Mouse (Mus musculus) neural tube, embryonic 15.5 days (tissue): ENCODE measurements around the gene Lenep. TPM values are rescaled to one million over a fixed set of nuclear protein-coding genes. Genes with fewer than 3 reads are reported as not detected.
A peak's percentile ranks its signal among the peaks of the same experiment; 100 is the strongest.

Experiments used
- ATAC-seq: fragments of 200-750 bp; cut with Nextera tagmentation; 2 replicates; pipeline ENCODE4 v1.8.0; 2017; ENCODE audit warnings: mild to moderate bottlenecking, moderate TSS enrichment, moderate library complexity; ENCODE audit not compliant: low FRiP score
- H3K27ac ChIP-seq: fragments of 300-500 bp; sonication (generic); replicated peaks from 2 replicates; pipeline ENCODE4 v1.5.1; 2015; ENCODE audit warnings: mild to moderate bottlenecking, inconsistent platforms
- H3K27me3 ChIP-seq: fragments of 300-500 bp; sonication (generic); replicated peaks from 2 replicates; pipeline ENCODE4 v1.6.1; 2015; ENCODE audit warnings: inconsistent platforms
- H3K36me3 ChIP-seq: fragments of 300-500 bp; sonication (generic); 2 replicates; pipeline ENCODE4 v1.6.1; 2015; ENCODE audit warnings: inconsistent platforms
- H3K4me1 ChIP-seq: fragments of 300-500 bp; sonication (generic); 2 replicates; pipeline ENCODE4 v1.6.1; 2015; ENCODE audit warnings: inconsistent platforms
- H3K4me2 ChIP-seq: fragments of 300-500 bp; sonication (generic); 2 replicates; pipeline ENCODE4 v1.6.1; 2015; ENCODE audit warnings: inconsistent platforms, mild to moderate bottlenecking, moderate library complexity
- H3K4me3 ChIP-seq: fragments of 300-500 bp; sonication (generic); replicated peaks from 2 replicates; pipeline ENCODE4 v1.5.1; 2015; ENCODE audit warnings: mild to moderate bottlenecking, inconsistent platforms
- H3K9ac ChIP-seq: fragments of 300-500 bp; sonication (generic); replicated peaks from 2 replicates; pipeline ENCODE4 v1.6.1; 2015; ENCODE audit warnings: mild to moderate bottlenecking, inconsistent platforms
- H3K9me3 ChIP-seq: fragments of 300-500 bp; sonication (generic); replicated peaks from 2 replicates; pipeline ENCODE4 v1.6.1; 2016; ENCODE audit warnings: inconsistent platforms
- WGBS: fragments of 180-500 bp; shearing (Covaris S2); methylation state at CpG from one replicate; pipeline ENCODE4 v1.1.7; 2015; ENCODE audit warnings: mixed read lengths; 5-methylcytosine and 5-hydroxymethylcytosine counted together
- polyA plus RNA-seq: library from polyadenylated mRNA; unstranded; fragments of >200 nt; fragmentation: Nextera tagmentation; extraction: Ambion mirVana; gene quantifications from 2 replicates; pipeline ENCODE4 v1.2.1, GENCODE M21; 2015

Lenep gene
- polyA plus RNA-seq, 1 experiment from 2014 or later, result 2.1 TPM

DNA sequence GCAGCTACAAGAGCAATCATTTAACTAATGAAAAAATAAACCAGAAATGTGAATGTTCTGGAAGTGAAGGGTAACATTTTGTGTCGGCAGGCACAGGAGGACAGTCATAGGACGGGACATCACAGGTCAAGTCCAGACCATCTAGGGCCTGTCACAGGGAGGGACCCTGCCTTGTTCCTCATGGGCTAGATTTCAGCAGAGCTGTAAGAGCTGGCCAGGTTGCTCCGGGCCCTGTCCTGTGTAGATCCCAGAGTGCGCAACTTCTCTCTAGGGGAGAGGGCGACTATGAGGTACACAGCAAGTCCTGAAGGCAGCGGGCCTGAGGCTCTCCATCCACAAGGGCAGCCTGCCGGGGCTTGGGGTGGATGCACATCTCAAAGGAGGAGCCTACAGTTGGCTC, 40.9 kb downstream of the Lenep start, which contains the start of gene Dcst2:
Dcst2 (plus strand) TSS at position 301 of the 400 bp plus-strand sequence.
- no peaks in the 10 kb centered on the region for H3K4me1 ChIP-seq
- H3K27me3 ChIP-seq, result no peaks in the 10 kb centered on the region
- H3K27ac ChIP-seq, result no peak within 1 kb of the TSS
- no peak within 1 kb of the TSS for H3K4me2 ChIP-seq
- ATAC-seq, result no peak
- WGBS, result 91% methylated on average over 7 of the region's 7 CpGs
- no peak within 1 kb of the TSS for H3K4me3 ChIP-seq
- no peaks in the 10 kb centered on the region for H3K9me3 ChIP-seq
- no peak within 1 kb of the TSS for H3K9ac ChIP-seq
- no peaks in the 10 kb centered on the region for H3K36me3 ChIP-seq

DNA sequence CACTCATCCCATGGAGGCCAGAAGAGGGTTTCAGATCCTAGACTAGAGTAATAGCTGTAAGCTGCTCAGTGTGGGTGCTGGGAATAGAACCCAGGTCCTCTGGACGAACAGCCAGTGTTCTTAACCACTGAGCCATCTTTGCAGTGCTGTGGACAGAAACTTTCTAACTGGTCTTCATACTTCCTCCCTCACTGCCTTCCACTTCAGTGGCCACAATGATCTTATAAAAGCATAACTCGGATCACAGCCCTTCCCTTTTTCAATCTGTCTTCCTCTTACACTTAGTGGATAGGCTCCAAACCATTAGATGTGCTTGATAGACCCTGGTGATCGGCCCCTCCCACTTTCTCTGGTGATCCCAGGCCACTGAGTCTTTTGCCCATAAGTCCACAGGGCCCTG, 42.4 kb downstream of the Lenep start:
- Histone ChIP-seq H3K27ac (no peak overlapping the region), H3K9me3 (no peaks in the 10 kb centered on the region), H3K4me2 (no peak overlapping the region), H3K4me3 (no peak overlapping the region), H3K36me3 (no peaks in the 10 kb centered on the region), H3K4me1 (no peaks in the 10 kb centered on the region), H3K27me3 (no peaks in the 10 kb centered on the region), H3K9ac (no peak overlapping the region)
- ATAC-seq, result no peak
- 78% methylated on average over 3 of the region's 3 CpGs for WGBS

DNA sequence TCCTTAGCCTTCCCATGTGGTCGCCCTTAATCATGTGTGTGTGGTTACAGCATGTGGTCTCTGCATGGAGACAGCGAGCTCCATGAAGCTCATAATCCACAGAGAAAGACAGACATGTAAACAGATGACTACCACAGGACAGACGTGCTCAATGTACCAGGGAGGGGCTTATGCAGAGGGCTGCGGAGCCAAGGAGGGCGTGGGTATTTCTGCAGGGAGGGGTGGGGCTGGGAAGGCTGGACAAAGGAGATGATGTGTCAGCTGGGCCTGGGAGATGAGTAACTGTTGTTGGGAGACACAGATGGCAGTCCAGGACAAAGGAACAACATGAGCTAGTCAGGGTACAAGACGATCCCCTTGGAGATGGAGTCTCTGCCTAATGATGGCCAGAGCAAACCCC, 43.0 kb downstream of the Lenep start:
- ATAC-seq, result no peak
- no peak overlapping the region for H3K9ac ChIP-seq
- 66% methylated on average over 6 of the region's 6 CpGs for WGBS
- no peak overlapping the region for H3K4me3 ChIP-seq
- H3K36me3 ChIP-seq, result no peaks in the 10 kb centered on the region
- H3K4me2 ChIP-seq, result no peak overlapping the region
- H3K4me1 ChIP-seq, result no peaks in the 10 kb centered on the region
- no peak overlapping the region for H3K27ac ChIP-seq
- H3K9me3 ChIP-seq, result no peaks in the 10 kb centered on the region
- no peaks in the 10 kb centered on the region for H3K27me3 ChIP-seq

DNA sequence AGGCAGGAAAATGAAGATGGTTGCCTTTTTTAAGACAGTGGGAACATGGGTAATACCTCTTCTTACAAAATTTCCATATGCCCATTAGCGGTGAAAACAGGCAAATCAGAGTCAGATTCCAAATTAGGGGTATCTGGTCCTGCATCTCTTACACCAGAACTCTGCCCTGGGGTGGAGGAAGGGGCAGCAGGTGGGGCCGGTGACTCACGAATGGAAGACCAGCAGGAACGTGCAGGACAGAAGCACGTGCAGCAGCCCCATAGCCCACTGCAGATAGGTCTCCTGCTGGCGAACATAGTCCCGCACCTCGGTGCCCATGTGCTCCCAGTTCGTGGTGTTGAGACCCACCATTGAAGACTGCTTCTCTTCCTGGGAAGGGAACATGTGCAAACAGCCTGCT, 46.6 kb downstream of the Lenep start:
- H3K27me3 ChIP-seq, result 0 out of 2 replicates have a peak, but pooled peaks cover 3% of the 10 kb centered on the region
- H3K9me3 ChIP-seq, result no peaks in the 10 kb centered on the region
- peaks cover 4% of the 10 kb centered on the region; the same call in 1 of the 2 replicates for H3K4me1 ChIP-seq
- no peak for ATAC-seq
- 75% methylated on average over 9 of the region's 9 CpGs for WGBS
- no peak overlapping the region for H3K4me3 ChIP-seq
- H3K36me3 ChIP-seq, result no peaks in the 10 kb centered on the region
- H3K27ac ChIP-seq, result no peak overlapping the region
- no peak overlapping the region for H3K9ac ChIP-seq
- H3K4me2 ChIP-seq, result no peak overlapping the region

DNA sequence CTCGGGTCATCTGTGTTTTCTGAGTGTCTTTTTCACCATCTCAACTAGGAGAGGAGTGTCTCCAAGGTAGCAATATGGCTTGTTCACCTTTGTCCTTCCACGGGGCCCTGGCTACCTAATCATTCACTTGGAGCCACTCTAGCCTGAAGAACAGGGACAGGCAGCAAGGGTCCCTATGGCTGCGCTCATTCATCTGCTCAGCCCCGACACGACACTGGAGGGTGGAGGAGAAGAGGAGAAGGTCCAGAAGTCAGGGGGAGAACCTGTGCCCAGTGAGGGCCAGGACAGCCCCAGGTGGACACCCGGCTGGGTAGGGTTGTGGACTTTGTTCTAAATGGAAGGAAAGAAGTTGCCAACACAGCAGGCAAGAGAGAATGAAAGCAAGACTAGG, 47.1 kb downstream of the Lenep start:
- 83% methylated on average over 6 of the region's 6 CpGs for WGBS
- H3K27me3 ChIP-seq, result 0 out of 2 replicates have a peak, but pooled peaks cover 3% of the 10 kb centered on the region
- H3K4me1 ChIP-seq, result peaks cover 8% of the 10 kb centered on the region
- H3K36me3 ChIP-seq, result no peaks in the 10 kb centered on the region
- no peak overlapping the region for H3K4me3 ChIP-seq
- no peaks in the 10 kb centered on the region for H3K9me3 ChIP-seq
- H3K27ac ChIP-seq, result no peak overlapping the region
- no peak for ATAC-seq
- H3K9ac ChIP-seq, result no peak overlapping the region
- H3K4me2 ChIP-seq, result no peak overlapping the region

DNA sequence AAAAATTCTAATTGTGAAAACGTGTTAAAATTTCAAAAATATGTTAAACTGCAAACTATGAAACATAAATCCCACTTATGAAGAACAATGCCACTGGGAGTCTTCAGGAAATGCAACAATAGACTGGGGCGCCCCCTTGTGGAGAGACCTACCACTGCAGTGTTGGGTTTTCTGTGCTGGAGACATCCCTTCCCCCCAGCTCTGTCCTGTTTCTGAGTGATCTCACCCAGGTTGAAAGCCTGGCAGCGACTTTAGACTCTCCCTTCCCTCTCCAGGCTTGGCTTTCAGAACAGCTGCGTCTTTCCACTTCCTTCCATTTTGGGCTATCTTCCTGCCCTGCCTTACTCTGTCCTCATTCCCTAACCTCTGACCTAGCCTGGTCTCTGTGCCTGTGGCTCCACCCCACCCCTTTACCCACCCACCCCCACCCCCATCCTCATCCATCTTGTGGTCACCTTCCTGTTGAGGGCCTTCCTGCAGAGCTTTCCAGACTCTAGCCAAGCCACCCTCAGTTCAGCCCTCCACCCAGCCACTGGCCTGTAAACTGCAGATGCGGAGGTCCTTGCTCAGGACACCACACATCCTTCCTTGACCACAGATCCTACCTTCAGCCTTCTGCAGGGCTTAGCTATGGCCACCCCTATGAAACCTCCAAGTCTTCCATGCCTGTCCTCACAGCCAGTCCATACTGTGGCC, 47.6 kb downstream of the Lenep start:
- Histone ChIP-seq H3K36me3 (no peaks in the 10 kb centered on the region), H3K4me3 (no peak overlapping the region), H3K4me2 (no peak overlapping the region), H3K27ac (no peak overlapping the region), H3K9me3 (no peaks in the 10 kb centered on the region), H3K4me1 (peaks cover 12% of the 10 kb centered on the region), H3K27me3 (0 out of 2 replicates have a peak, but pooled peaks cover 3% of the 10 kb centered on the region), H3K9ac (no peak overlapping the region)
- ATAC-seq, result no peak
- 20% methylated on average over 5 of the region's 5 CpGs for WGBS

DNA sequence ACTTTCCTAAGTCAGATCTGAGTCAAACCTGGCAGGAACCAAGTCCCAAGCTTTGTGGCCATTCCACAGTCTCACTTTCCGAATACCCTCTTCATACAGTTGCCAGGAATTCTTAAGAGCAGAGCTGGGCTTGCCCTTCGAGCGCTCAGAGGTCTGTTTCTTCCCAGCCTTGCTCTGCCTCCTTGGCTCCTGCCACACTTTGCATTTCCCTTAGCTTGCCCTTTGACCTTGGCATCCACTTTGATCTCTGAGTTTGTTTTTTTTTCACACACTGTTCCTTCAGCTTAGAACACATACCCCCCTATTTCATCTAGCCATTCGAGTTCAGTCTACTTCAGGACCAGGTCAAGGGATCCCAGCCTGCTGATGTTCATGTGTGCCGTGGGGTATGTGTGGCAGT, 51.3 kb downstream of the Lenep start:
- ATAC-seq, result no peak
- Histone ChIP-seq H3K27ac (no peak overlapping the region), H3K4me1 (peaks cover 26% of the 10 kb centered on the region), H3K4me2 (0 out of 2 replicates have a peak overlapping the region, but pooled peaks have one; percentile 95), H3K9ac (no peak overlapping the region), H3K36me3 (0 out of 2 replicates have a peak, but pooled peaks cover under 1% of the 10 kb centered on the region), H3K27me3 (0 out of 2 replicates have a peak, but pooled peaks cover 5% of the 10 kb centered on the region), H3K9me3 (no peaks in the 10 kb centered on the region), H3K4me3 (no peak overlapping the region)
- WGBS, result 78% methylated on average over 5 of the region's 5 CpGs

Other genes with a start within 250 kb of the Lenep start
- gene Hcn3, start 242.6 kb downstream of the Lenep start, polyA plus RNA-seq, result 44.8 and 59.3 TPM in 2 replicates
- 20.2 and 22.5 TPM in 2 replicates for gene Clk2, start 238.0 kb downstream of the Lenep start, polyA plus RNA-seq
- gene Scamp3, start 225.3 kb downstream of the Lenep start, polyA plus RNA-seq, result 163 and 168 TPM in 2 replicates
- 41.4 and 47.2 TPM in 2 replicates for gene Fam189b, start 219.7 kb downstream of the Lenep start, polyA plus RNA-seq
- gene Gba, start 199.9 kb downstream of the Lenep start, polyA plus RNA-seq, result 45.5 and 47.9 TPM in 2 replicates
- 38.6 and 48.2 TPM in 2 replicates for gene Thbs3, start 187.6 kb downstream of the Lenep start, polyA plus RNA-seq
- gene Mtx1, start 175.7 kb downstream of the Lenep start, polyA plus RNA-seq, result 159 and 171 TPM in 2 replicates
- 0.56 and 0.79 TPM in 2 replicates for gene Muc1, start 173.7 kb downstream of the Lenep start, polyA plus RNA-seq
- 221 and 222 TPM in 2 replicates for gene Krtcap2, start 156.8 kb downstream of the Lenep start, polyA plus RNA-seq
- 63.0 and 76.6 TPM in 2 replicates for gene Trim46, start 156.5 kb downstream of the Lenep start, polyA plus RNA-seq
- gene Dpm3, start 143.4 kb downstream of the Lenep start, polyA plus RNA-seq, result 85.0 and 95.8 TPM in 2 replicates
- 40.9 and 49.3 TPM in 2 replicates for gene Slc50a1, start 132.2 kb downstream of the Lenep start, polyA plus RNA-seq
- gene Efna1, start 121.7 kb downstream of the Lenep start, polyA plus RNA-seq, result 9.7 and 16.5 TPM in 2 replicates
- 95.8 and 107 TPM in 2 replicates for gene Efna3, start 79.8 kb downstream of the Lenep start, polyA plus RNA-seq
- 3.0 and 5.9 TPM in 2 replicates for gene Efna4, start 64.8 kb downstream of the Lenep start, polyA plus RNA-seq
- gene Adam15, start 52.8 kb downstream of the Lenep start, polyA plus RNA-seq, result 69.9 and 71.9 TPM in 2 replicates
- gene Dcst2, start 40.8 kb downstream of the Lenep start, polyA plus RNA-seq, result 0.18 and 0.26 TPM in 2 replicates
- gene Dcst1, start 37.5 kb downstream of the Lenep start, polyA plus RNA-seq, result 0.86 and 1.2 TPM in 2 replicates
- gene Zbtb7b, start 8.0 kb downstream of the Lenep start, polyA plus RNA-seq, result 0.73 and 1.5 TPM in 2 replicates
- gene Flad1, start 9.1 kb upstream of the Lenep start, polyA plus RNA-seq, result 32.7 and 33.1 TPM in 2 replicates
- 79.3 and 153 TPM in 2 replicates for gene Cks1b, start 15.6 kb upstream of the Lenep start, polyA plus RNA-seq
- 22.0 and 35.3 TPM in 2 replicates for gene Shc1, start 15.7 kb upstream of the Lenep start, polyA plus RNA-seq
- 38.8 and 41.1 TPM in 2 replicates for gene Pygo2, start 27.4 kb upstream of the Lenep start, polyA plus RNA-seq
- 16.1 and 23.2 TPM in 2 replicates for gene Pbxip1, start 33.9 kb upstream of the Lenep start, polyA plus RNA-seq
- 123 and 142 TPM in 2 replicates for gene Pmvk, start 51.7 kb upstream of the Lenep start, polyA plus RNA-seq
- 8.5 and 12.1 TPM in 2 replicates for gene Kcnn3, start 117.4 kb upstream of the Lenep start, polyA plus RNA-seq